Mouse (Mus musculus) intestine, embryonic 16.5 days (tissue): ENCODE data around the gene Cchcr1. TPM values are rescaled to one million over a fixed set of nuclear protein-coding genes. Genes with fewer than 3 reads are reported as not detected.
"Not testable (repeated sequence)": the region's sequence is repeated elsewhere in the genome, so short reads cannot be mapped to it uniquely, and the experiment has no call there.

Experiments
- ATAC-seq: fragments of 200-750 bp; cut with Nextera tagmentation; 2 replicates; pipeline ENCODE4 v1.8.0; 2017; ENCODE audit warnings: moderate TSS enrichment, moderate library complexity
- H3K27ac ChIP-seq: fragments of 300-500 bp; sonication (generic); 2 replicates; pipeline ENCODE4 v1.5.1; 2014; ENCODE audit warnings: mild to moderate bottlenecking, low read length
- H3K27me3 ChIP-seq: fragments of 300-500 bp; sonication (generic); replicated peaks from 2 replicates; pipeline ENCODE4 v1.6.1; 2014; ENCODE audit warnings: low read length, control low read depth, mixed read lengths; ENCODE audit not compliant: control insufficient read depth, insufficient read depth
- H3K36me3 ChIP-seq: fragments of 300-500 bp; sonication (generic); 2 replicates; pipeline ENCODE4 v1.6.1; 2014; ENCODE audit warnings: low read length, control low read depth; ENCODE audit not compliant: control insufficient read depth, insufficient read depth
- H3K4me1 ChIP-seq: fragments of 300-500 bp; sonication (generic); 2 replicates; pipeline ENCODE4 v1.6.1; 2014; ENCODE audit warnings: low read length, control low read depth, mixed read lengths; ENCODE audit not compliant: control insufficient read depth, insufficient read depth
- H3K4me2 ChIP-seq: fragments of 300-500 bp; sonication (generic); 2 replicates; pipeline ENCODE4 v1.6.1; 2014; ENCODE audit warnings: low read depth, low read length, control low read depth
- H3K4me3 ChIP-seq: fragments of 300-500 bp; sonication (generic); 2 replicates; pipeline ENCODE4 v1.5.1; 2014; ENCODE audit warnings: mild to moderate bottlenecking, low read length
- H3K9ac ChIP-seq: fragments of 300-500 bp; sonication (generic); 2 replicates; pipeline ENCODE4 v1.6.1; 2014; ENCODE audit warnings: low read depth, low read length
- H3K9me3 ChIP-seq: fragments of 300-500 bp; sonication (generic); 2 replicates; pipeline ENCODE4 v1.6.1; 2016; ENCODE audit warnings: low read length, control low read depth; ENCODE audit not compliant: control insufficient read depth
- WGBS: fragments of 180-500 bp; shearing (Covaris S2); extraction: QIAGEN DNeasy Blood & Tissue Kit; methylation state at CpG from one replicate; pipeline ENCODE4 v1.1.7; 2014; 5-methylcytosine and 5-hydroxymethylcytosine counted together
- polyA plus RNA-seq: library from polyadenylated mRNA; unstranded; fragments of >200 nt; fragmentation: Nextera tagmentation; extraction: Ambion mirVana; gene quantifications from 2 replicates; pipeline ENCODE4 v1.2.1, GENCODE M21; 2015

The Cchcr1 gene
- 12.5 and 15.7 TPM in 2 replicates for polyA plus RNA-seq

DNA sequence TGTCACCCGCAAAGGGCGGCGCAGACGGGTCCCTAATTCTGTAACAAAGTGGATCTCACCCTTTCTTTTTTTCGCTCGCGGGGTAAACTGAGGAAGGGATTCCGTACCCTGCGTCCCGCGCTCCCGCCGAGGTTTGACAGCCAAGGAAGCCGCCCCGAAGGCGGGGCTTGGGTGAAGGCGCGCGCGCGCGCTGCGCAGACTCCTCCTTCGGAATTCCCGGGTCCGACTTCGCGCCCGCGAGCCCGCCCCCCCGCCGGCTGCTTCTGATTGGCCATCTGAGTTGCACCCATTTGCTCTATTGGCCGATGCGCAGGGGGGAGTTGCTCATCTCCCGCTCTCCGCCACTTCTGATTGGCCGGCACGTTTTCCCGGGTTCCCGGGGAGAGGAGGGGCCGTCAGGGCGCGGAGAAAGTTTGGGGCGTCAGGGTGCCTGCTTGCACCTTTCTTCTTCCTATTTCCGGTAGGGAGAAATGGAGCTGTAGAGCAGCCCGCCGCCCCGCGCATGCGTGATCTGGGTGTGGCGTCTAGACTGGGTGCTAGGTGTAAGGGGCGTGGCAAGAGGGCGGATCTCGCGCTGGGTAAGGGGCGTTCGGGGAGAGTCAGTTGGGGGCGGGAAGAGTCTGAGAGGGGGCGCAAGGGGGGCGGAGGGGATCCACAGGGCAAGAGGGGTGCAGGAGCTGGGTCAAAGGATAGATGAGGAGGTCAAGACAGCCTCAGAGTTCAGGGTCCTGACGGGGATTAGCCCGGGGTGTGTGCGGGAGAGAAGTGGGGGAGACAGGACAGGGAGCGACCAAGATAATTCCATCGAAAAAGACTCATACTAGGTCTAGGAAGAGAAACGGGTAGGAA lies at the start of gene Cchcr1, which contains the start of gene Tcf19:
Cchcr1 (plus strand) TSS at position 449 of the 849 bp plus-strand sequence.
Tcf19 (minus strand) TSS at position 173 of the 849 bp plus-strand sequence.
- Histone ChIP-seq H3K4me2 (peak within 1 kb of the TSS; percentile 92), H3K27me3 (no peaks in the 10 kb centered on the region), H3K4me3 (peak within 1 kb of the TSS; percentile 69), H3K27ac (peak within 1 kb of the TSS; percentile 35), H3K9me3 (no peaks in the 10 kb centered on the region), H3K4me1 (peaks cover 32% of the 10 kb centered on the region), H3K36me3 (no peaks in the 10 kb centered on the region), H3K9ac (peak within 1 kb of the TSS; percentile 73)
- WGBS, result 1% methylated on average over 67 of the region's 67 CpGs
- ATAC-seq, result peak; percentile 97

DNA sequence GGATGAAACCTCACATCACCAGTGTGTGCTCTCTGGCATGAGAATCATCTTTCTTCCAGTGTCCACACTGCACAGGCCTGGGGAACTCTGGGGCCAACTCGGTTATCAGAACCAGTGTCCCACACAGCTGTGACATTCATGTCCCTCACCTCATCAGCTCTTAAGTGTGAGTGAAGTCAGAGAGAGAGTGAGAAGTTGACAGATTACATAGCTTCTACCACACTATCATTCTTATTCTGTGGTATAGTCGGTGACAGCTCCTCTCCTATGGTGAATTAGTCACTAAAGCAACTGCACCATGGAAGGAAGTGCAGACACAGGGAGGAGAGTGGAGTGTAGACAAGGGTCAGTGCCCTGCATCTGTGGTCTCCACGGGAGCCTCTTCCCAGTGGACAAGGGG lies 48.0 kb upstream of the Cchcr1 start:
- not testable (repeated sequence) for H3K4me3 ChIP-seq, H3K9ac ChIP-seq, H3K27ac ChIP-seq, H3K36me3 ChIP-seq, ATAC-seq, H3K4me1 ChIP-seq, H3K9me3 ChIP-seq, H3K4me2 ChIP-seq
- 70% methylated on average over 3 of the region's 3 CpGs for WGBS
- H3K27me3 ChIP-seq, result peaks cover 12% of the 10 kb centered on the region

- peak within 1 kb of the TSS; percentile 58 for H3K4me3 ChIP-seq
- peaks cover 12% of the 10 kb centered on the region for H3K27me3 ChIP-seq
- H3K4me2 ChIP-seq, result peak within 1 kb of the TSS; percentile 95
- 2% methylated on average over 76 of the region's 80 CpGs for WGBS
- H3K36me3 ChIP-seq, result no peaks in the 10 kb centered on the region
- no peaks in the 10 kb centered on the region for H3K9me3 ChIP-seq
- H3K4me1 ChIP-seq, result peaks cover 8% of the 10 kb centered on the region
- peak; percentile 85 for ATAC-seq
- H3K9ac ChIP-seq, result peak within 1 kb of the TSS; percentile 68
- no peak within 1 kb of the TSS for H3K27ac ChIP-seq
Observed at GRCm38 (mm10) chr17:35469842-35470751, 46.8 kb upstream of the Cchcr1 start, which contains the start of gene H2-Q10. H2-Q10 (plus strand) TSS chr17:35470089.

GRCm38 (mm10) chr17:35484066-35484465 lies 32.8 kb upstream of the Cchcr1 start:
- Histone ChIP-seq H3K4me2 (no peak overlapping the region), H3K27ac (no peak overlapping the region), H3K36me3 (no peaks in the 10 kb centered on the region), H3K4me3 (no peak overlapping the region), H3K9me3 (no peaks in the 10 kb centered on the region), H3K4me1 (no peaks in the 10 kb centered on the region), H3K9ac (no peak overlapping the region), H3K27me3 (no peaks in the 10 kb centered on the region)
- WGBS, result 2% methylated on average over 9 of the region's 9 CpGs
- ATAC-seq, result 0 out of 2 replicates have a peak, but pooled peaks have one; percentile 42

DNA sequence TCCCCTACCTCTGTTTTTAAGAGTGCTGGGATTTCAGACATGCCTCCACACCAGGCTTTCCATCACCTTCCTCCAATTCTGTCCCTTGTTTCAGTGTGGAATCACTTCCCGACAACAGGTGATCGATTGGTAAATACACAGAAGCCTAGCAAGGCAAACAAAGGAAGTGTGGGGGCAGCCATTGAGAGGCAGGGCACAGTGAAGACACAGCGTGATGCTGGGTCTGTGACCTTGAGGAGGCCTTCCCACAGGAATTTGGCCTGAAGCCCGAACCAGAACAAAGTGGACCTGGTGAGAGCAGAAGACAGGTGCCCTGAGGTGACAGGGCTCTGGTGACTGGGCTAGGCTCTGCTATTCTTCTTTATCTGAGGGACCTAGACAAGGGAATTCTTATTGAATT lies 31.2 kb upstream of the Cchcr1 start:
- Histone ChIP-seq H3K9ac (no peak overlapping the region), H3K36me3 (no peaks in the 10 kb centered on the region), H3K4me1 (no peaks in the 10 kb centered on the region), H3K27me3 (no peaks in the 10 kb centered on the region), H3K4me3 (no peak overlapping the region), H3K27ac (no peak overlapping the region), H3K9me3 (no peaks in the 10 kb centered on the region), H3K4me2 (no peak overlapping the region)
- ATAC-seq, result no peak
- 26% methylated on average over 4 of the region's 4 CpGs for WGBS

DNA sequence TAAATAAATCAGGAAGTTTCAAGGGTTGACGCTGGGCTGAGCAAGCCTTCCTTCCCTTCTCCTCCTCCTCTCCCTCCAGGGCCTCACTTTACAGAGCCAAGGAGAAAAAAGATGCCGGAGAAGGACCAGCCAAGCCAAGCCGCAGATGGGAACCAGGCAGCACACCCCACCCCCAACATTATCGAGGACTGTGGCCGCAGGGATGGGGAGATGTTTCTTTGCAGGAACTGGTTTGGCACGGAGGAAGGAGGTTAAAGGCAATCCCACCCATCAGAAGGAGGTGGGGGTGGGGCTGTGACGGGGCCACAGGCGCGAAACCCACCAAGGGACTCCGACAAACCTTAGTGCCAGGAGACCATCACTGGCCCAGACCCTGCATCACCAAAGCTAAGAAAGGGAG lies 30.2 kb upstream of the Cchcr1 start:
- H3K27me3 ChIP-seq, result no peaks in the 10 kb centered on the region
- 49% methylated on average over 10 of the region's 10 CpGs for WGBS
- H3K4me2 ChIP-seq, result no peak overlapping the region
- ATAC-seq, result no peak
- H3K27ac ChIP-seq, result no peak overlapping the region
- no peak overlapping the region for H3K9ac ChIP-seq
- no peaks in the 10 kb centered on the region for H3K36me3 ChIP-seq
- H3K4me3 ChIP-seq, result no peak overlapping the region
- no peaks in the 10 kb centered on the region for H3K9me3 ChIP-seq
- H3K4me1 ChIP-seq, result no peaks in the 10 kb centered on the region

DNA sequence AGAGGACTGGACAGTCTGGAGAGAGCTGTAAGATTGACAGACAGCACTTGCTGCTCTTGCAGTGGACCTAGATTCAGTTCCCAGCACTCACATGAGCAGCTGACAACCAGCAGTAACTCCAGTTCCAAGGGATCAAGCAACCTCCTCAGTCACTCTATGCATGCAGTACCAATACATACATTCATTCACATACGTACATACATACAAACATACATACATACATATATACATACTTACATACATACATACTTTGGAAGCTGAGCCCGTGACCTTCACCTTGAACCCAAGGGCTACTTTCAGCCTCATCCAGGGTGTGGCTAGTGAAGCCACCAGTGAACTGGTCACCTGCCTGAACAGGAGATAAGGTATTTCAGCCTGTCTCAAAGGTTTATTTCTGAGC lies 28.9 kb upstream of the Cchcr1 start:
- Histone ChIP-seq H3K9me3 (no peaks in the 10 kb centered on the region), H3K27ac (no peak overlapping the region), H3K4me3 (no peak overlapping the region), H3K9ac (no peak overlapping the region), H3K4me2 (no peak overlapping the region), H3K27me3 (no peaks in the 10 kb centered on the region), H3K4me1 (no peaks in the 10 kb centered on the region), H3K36me3 (no peaks in the 10 kb centered on the region)
- WGBS, result 97% methylated on average over 2 of the region's 2 CpGs
- ATAC-seq, result no peak

- H3K9ac ChIP-seq, result no peak overlapping the region
- no peaks in the 10 kb centered on the region for H3K27me3 ChIP-seq
- no peaks in the 10 kb centered on the region for H3K36me3 ChIP-seq
- no peaks in the 10 kb centered on the region for H3K9me3 ChIP-seq
- ATAC-seq, result no peak
- no peak overlapping the region for H3K4me2 ChIP-seq
- H3K4me1 ChIP-seq, result no peaks in the 10 kb centered on the region
- H3K27ac ChIP-seq, result no peak overlapping the region
- 79% methylated on average over 5 of the region's 5 CpGs for WGBS
- H3K4me3 ChIP-seq, result no peak overlapping the region
Observed at GRCm38 (mm10) chr17:35490320-35490719, 26.6 kb upstream of the Cchcr1 start.

DNA sequence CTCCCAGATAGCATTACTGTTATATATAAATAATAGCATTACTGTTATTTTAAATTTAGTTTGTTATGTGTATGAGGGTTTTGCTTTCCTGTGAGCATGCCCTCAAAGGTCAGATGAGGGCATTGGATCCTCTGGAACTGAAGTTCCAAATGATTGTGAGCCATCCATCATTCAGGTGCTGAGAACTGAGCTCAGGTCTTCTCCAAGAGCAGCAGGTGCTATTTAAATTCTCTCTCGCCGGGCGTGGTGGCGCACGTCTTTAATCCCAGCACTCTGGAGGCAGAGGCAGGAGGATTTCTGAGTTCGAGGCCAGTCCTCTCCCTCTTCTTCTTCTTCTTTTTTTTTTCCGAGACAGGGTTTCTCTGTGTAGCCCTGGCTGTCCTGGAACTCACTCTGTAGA lies 19.8 kb upstream of the Cchcr1 start:
- Histone ChIP-seq H3K9me3 (no peaks in the 10 kb centered on the region), H3K4me2 (no peak overlapping the region), H3K27me3 (no peaks in the 10 kb centered on the region), H3K9ac (no peak overlapping the region), H3K27ac (no peak overlapping the region), H3K4me1 (no peaks in the 10 kb centered on the region), H3K4me3 (no peak overlapping the region), H3K36me3 (no peaks in the 10 kb centered on the region)
- 97% methylated on average over 7 of the region's 7 CpGs for WGBS
- no peak for ATAC-seq
